Comparison of ENCODE assay signal across 15 mouse cellular contexts in the genomic region with DNA sequence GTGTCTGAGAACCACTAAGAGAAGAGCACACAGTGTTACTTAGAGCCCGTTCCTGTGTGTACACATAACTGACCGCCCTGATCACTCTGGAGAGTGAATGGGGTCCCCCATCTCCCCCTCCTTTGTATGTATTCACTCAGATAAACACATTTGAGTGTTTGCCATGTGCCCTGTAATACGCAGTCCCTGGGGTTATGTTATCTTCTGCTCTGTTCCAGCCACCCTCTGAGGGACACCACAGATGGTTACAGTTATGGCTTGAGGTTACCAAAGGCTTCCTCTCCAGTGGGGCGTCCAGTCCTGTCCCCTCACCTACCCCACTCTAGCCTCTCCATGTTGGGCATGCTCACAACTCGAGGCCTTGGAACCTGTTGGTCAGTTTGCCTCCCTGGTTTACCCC.
"Had no signal": no experiment of that assay in that cellular context is flagged by ENCODE, and none has a peak within 500 bp of the region (broad histone marks: within the 10 kb centered on the region; RNA-seq: fewer than 3 reads in every experiment).

No protein-coding gene starts in this region.

- DNase-seq: liver, postnatal 0 days; lung, adult 2 months; lung, postnatal 14 days; lung, postnatal 36 days; midbrain, embryonic 14.5 days; retina, postnatal 1 day; right cerebral cortex, adult 18-20 months; right cerebral cortex, postnatal 25 days; right cerebral cortex, postnatal 4 days; spleen, adult 18-20 months; thymus, adult 18-20 months; thymus, postnatal 14 days; thymus, postnatal 4 days had no signal

- ATAC-seq: liver, postnatal 0 days; lung, postnatal 0 days; midbrain, embryonic 16.5 days had no signal
